Mouse (Mus musculus) heart, embryonic 12.5 days (tissue): ENCODE results near the gene Myadm. TPM values are rescaled to one million over a fixed set of nuclear protein-coding genes. Genes with fewer than 3 reads are reported as not detected.

Experiments used
- ATAC-seq: fragments of 200-750 bp; cut with Nextera tagmentation; 2 replicates; pipeline ENCODE4 v1.8.0; 2017; ENCODE audit warnings: moderate TSS enrichment, moderate library complexity; ENCODE audit not compliant: insufficient number of reproducible peaks, low FRiP score
- H3K27ac ChIP-seq: fragments of 300-500 bp; sonication (generic); 2 replicates; pipeline ENCODE4 v1.5.1; 2016; ENCODE audit warnings: mild to moderate bottlenecking, moderate library complexity; ENCODE audit not compliant: poor library complexity, severe bottlenecking
- H3K27me3 ChIP-seq: fragments of 300-500 bp; sonication (generic); replicated peaks from 2 replicates; pipeline ENCODE4 v1.6.1; 2016; ENCODE audit warnings: mild to moderate bottlenecking, moderate library complexity
- H3K36me3 ChIP-seq: fragments of 300-500 bp; sonication (generic); 2 replicates; pipeline ENCODE4 v1.6.1; 2016; ENCODE audit warnings: mild to moderate bottlenecking, moderate library complexity
- H3K4me1 ChIP-seq: fragments of 300-500 bp; sonication (generic); replicated peaks from 2 replicates; pipeline ENCODE4 v1.6.1; 2016; ENCODE audit warnings: mild to moderate bottlenecking
- H3K4me2 ChIP-seq: fragments of 300-500 bp; sonication (generic); 2 replicates; pipeline ENCODE4 v1.6.1; 2016; ENCODE audit warnings: mild to moderate bottlenecking, moderate library complexity
- H3K4me3 ChIP-seq: fragments of 300-500 bp; sonication (generic); 2 replicates; pipeline ENCODE4 v1.5.1; 2016; ENCODE audit warnings: mild to moderate bottlenecking
- H3K9ac ChIP-seq: fragments of 300-500 bp; sonication (generic); 2 replicates; pipeline ENCODE4 v1.6.1; 2016; ENCODE audit warnings: mild to moderate bottlenecking, moderate library complexity
- H3K9me3 ChIP-seq: fragments of 300-500 bp; sonication (generic); replicated peaks from 2 replicates; pipeline ENCODE4 v1.6.1; 2016; ENCODE audit warnings: mild to moderate bottlenecking, moderate library complexity
- WGBS: fragments of 180-500 bp; shearing (Covaris S2); methylation state at CpG from one replicate; pipeline ENCODE4 v1.1.7; 2016; 5-methylcytosine and 5-hydroxymethylcytosine counted together
- polyA plus RNA-seq: library from polyadenylated mRNA; unstranded; fragments of >200 nt; fragmentation: Nextera tagmentation; extraction: Ambion mirVana; gene quantifications from 2 replicates; pipeline ENCODE4 v1.2.1, GENCODE M21; 2016

Gene Myadm
- polyA plus RNA-seq, 1 experiment from 2014 or later: 186 TPM

GRCm38 (mm10) chr7:3338286-3338935, 49.5 kb downstream of the Myadm start:
- Histone ChIP-seq H3K4me3 (no peak overlapping the region), H3K36me3 (no peaks in the 10 kb centered on the region), H3K4me1 (no peaks in the 10 kb centered on the region; the same call in 1 of the 2 replicates), H3K27ac (no peak overlapping the region), H3K27me3 (peaks cover 22% of the 10 kb centered on the region), H3K4me2 (no peak overlapping the region), H3K9me3 (no peaks in the 10 kb centered on the region), H3K9ac (no peak overlapping the region)
- ATAC-seq: no peak
- WGBS: 55% methylated on average over 11 of the region's 11 CpGs

DNA sequence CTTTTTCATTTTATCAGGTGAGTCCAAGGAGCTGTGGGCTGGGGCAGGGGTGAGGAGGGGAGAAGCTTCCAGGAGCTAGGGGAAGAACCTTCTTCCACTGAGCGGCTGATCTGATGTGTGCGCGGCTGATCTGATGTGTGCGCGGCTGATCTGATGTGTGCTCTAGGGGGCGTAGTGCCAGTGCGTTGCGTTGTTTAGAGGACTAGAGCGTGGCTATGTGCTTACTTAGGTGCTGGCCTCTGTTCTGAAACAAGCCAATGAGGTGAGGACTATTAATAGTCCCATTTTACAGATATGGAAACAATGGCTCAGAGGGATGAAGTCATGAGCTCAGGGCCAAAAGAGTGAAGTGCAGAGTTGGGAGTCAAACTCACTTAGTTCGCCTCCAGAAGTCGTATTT, 50.1 kb downstream of the Myadm start:
- Histone ChIP-seq H3K36me3 (no peaks in the 10 kb centered on the region), H3K4me3 (no peak overlapping the region), H3K4me2 (no peak overlapping the region), H3K9ac (no peak overlapping the region), H3K27ac (no peak overlapping the region), H3K4me1 (no peaks in the 10 kb centered on the region), H3K9me3 (no peaks in the 10 kb centered on the region), H3K27me3 (peaks cover 16% of the 10 kb centered on the region)
- WGBS: 78% methylated on average over 11 of the region's 11 CpGs
- no peak for ATAC-seq

GRCm38 (mm10) chr7:3343861-3344260, 55.0 kb downstream of the Myadm start:
- H3K9ac ChIP-seq: no peak overlapping the region
- H3K27ac ChIP-seq: no peak overlapping the region
- no peak overlapping the region for H3K4me3 ChIP-seq
- H3K4me2 ChIP-seq: no peak overlapping the region
- WGBS: 77% methylated on average over 3 of the region's 3 CpGs
- H3K9me3 ChIP-seq: no peaks in the 10 kb centered on the region
- no peaks in the 10 kb centered on the region for H3K4me1 ChIP-seq
- ATAC-seq: no peak
- H3K27me3 ChIP-seq: no peaks in the 10 kb centered on the region
- no peaks in the 10 kb centered on the region for H3K36me3 ChIP-seq

- H3K9me3 ChIP-seq: no peaks in the 10 kb centered on the region
- H3K4me1 ChIP-seq: no peaks in the 10 kb centered on the region
- WGBS: 75% methylated on average over 3 of the region's 3 CpGs
- no peak overlapping the region for H3K4me3 ChIP-seq
- no peak overlapping the region for H3K9ac ChIP-seq
- no peak for ATAC-seq
- no peaks in the 10 kb centered on the region for H3K36me3 ChIP-seq
- no peaks in the 10 kb centered on the region for H3K27me3 ChIP-seq
- H3K4me2 ChIP-seq: no peak overlapping the region
- no peak overlapping the region for H3K27ac ChIP-seq
Observed at GRCm38 (mm10) chr7:3345301-3345700, 56.4 kb downstream of the Myadm start.

- Histone ChIP-seq H3K36me3 (no peaks in the 10 kb centered on the region), H3K4me1 (no peaks in the 10 kb centered on the region), H3K9me3 (0 out of 2 replicates have a peak, but pooled peaks cover 6% of the 10 kb centered on the region), H3K27ac (no peak overlapping the region), H3K27me3 (no peaks in the 10 kb centered on the region), H3K9ac (no peak overlapping the region), H3K4me2 (no peak overlapping the region), H3K4me3 (no peak overlapping the region)
- ATAC-seq: no peak
- WGBS: 48% methylated on average over 20 of the region's 20 CpGs
Observed at GRCm38 (mm10) chr7:3347366-3348287, 58.7 kb downstream of the Myadm start.

DNA sequence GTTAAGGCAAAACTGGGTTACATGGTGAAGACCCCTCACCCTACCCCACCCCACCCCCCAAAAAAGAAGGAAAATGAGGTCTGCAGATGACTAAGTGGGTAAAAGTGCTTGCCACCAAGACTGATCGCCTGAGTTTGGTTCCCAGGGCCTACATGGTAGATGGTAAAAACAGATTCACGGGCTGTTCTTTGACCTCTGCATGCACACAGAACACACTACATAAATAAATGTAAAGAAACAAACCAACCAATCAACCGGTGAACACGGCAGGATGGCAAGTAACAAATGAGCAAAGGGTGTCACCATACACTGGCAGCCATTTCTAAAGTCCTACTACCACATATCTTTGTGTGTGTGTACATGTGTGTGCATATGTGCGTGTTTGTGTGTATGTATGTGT, 59.4 kb downstream of the Myadm start:
- H3K4me1 ChIP-seq: no peaks in the 10 kb centered on the region
- H3K4me2 ChIP-seq: no peak overlapping the region
- no peaks in the 10 kb centered on the region for H3K27me3 ChIP-seq
- H3K36me3 ChIP-seq: no peaks in the 10 kb centered on the region
- WGBS: 59% methylated on average over 5 of the region's 5 CpGs
- H3K9me3 ChIP-seq: 0 out of 2 replicates have a peak, but pooled peaks cover 6% of the 10 kb centered on the region
- no peak overlapping the region for H3K27ac ChIP-seq
- ATAC-seq: no peak
- H3K4me3 ChIP-seq: no peak overlapping the region
- no peak overlapping the region for H3K9ac ChIP-seq

- Histone ChIP-seq H3K4me2 (no peak overlapping the region), H3K9ac (no peak overlapping the region), H3K27me3 (no peaks in the 10 kb centered on the region), H3K27ac (no peak overlapping the region), H3K9me3 (0 out of 2 replicates have a peak, but pooled peaks cover 6% of the 10 kb centered on the region), H3K4me1 (no peaks in the 10 kb centered on the region), H3K4me3 (no peak overlapping the region), H3K36me3 (no peaks in the 10 kb centered on the region)
- 85% methylated on average over 9 of the region's 9 CpGs for WGBS
- ATAC-seq: no peak
Observed at GRCm38 (mm10) chr7:3349775-3350174, 60.9 kb downstream of the Myadm start.

Other genes with a start within 250 kb of the Myadm start
- gene AU018091, start 119.9 kb upstream of the Myadm start, polyA plus RNA-seq: 0.06 TPM in 1 of 2 replicates, not detected in the other
- not detected in 2 replicates for gene Nlrp12, start 39.3 kb upstream of the Myadm start, polyA plus RNA-seq
- 0.14 and 0.19 TPM in 2 replicates for gene Prkcg, start 99 bp downstream of the Myadm start, polyA plus RNA-seq
- gene Cacng7, start 43.9 kb downstream of the Myadm start, polyA plus RNA-seq: 0.17 and 0.32 TPM in 2 replicates
- 1.6 and 1.9 TPM in 2 replicates for gene Cacng8, start 101.6 kb downstream of the Myadm start, polyA plus RNA-seq
- 23.1 and 23.5 TPM in 2 replicates for gene Cacng6, start 135.1 kb downstream of the Myadm start, polyA plus RNA-seq
- gene Tarm1, start 213.5 kb downstream of the Myadm start, polyA plus RNA-seq: not detected in 2 replicates